Mouse (Mus musculus): ENCODE results near the gene Tatdn3. TPM values are rescaled to one million over a fixed set of nuclear protein-coding genes. Genes with fewer than 3 reads are reported as not detected.

The Tatdn3 gene
- total RNA-seq, 2 experiments from 2014 or later = 14.4 to 15.2 TPM

- no peak for TF ChIP-seq CTCF (IDR thresholded peaks at IDR 0.05)
- intact Hi-C loops (cut with DNase I) = loop anchor here (10.0 kb wide), 1 partner anchor 181 kb away; no protein-coding TSS in a partner anchor
Observed at GRCm38 (mm10) chr1:191093578-191093977, 30.8 kb upstream of the Tatdn3 start.

GRCm38 (mm10) chr1:191092050-191092449 is 29.3 kb upstream of the Tatdn3 start:
- TF ChIP-seq CTCF (IDR thresholded peaks at IDR 0.05) = no peak
- Histone ChIP-seq H3K4me3 (no peak overlapping the region), H3K27ac (no peak overlapping the region)
- DNase-seq = no peak
- intact Hi-C loops (cut with DNase I) = loop anchor here (10.0 kb wide), 1 partner anchor 183 kb away; no protein-coding TSS in a partner anchor

More at GRCm38 (mm10) chr1:191093578-191093977, 30.8 kb upstream of the Tatdn3 start:
- DNase-seq = no peak
- Histone ChIP-seq H3K4me3 (no peak overlapping the region), H3K27ac (no peak overlapping the region)

GRCm38 (mm10) chr1:191089355-191089754 is 26.6 kb upstream of the Tatdn3 start:
- H3K4me3 ChIP-seq = no peak overlapping the region
- no peak overlapping the region for H3K27ac ChIP-seq
- intact Hi-C loops (cut with DNase I) = no loop called here
- DNase-seq = no peak
- no peak for TF ChIP-seq CTCF (IDR thresholded peaks at IDR 0.05)

- Histone ChIP-seq H3K4me3 (no peak overlapping the region), H3K27ac (peak overlapping the region; percentile 17; the same call in 1 of the 2 replicates)
- no peak for DNase-seq
- TF ChIP-seq CTCF (IDR thresholded peaks at IDR 0.05) = no peak
- intact Hi-C loops (cut with DNase I) = no loop called here
Observed at GRCm38 (mm10) chr1:191087955-191088354, 25.2 kb upstream of the Tatdn3 start.

DNA sequence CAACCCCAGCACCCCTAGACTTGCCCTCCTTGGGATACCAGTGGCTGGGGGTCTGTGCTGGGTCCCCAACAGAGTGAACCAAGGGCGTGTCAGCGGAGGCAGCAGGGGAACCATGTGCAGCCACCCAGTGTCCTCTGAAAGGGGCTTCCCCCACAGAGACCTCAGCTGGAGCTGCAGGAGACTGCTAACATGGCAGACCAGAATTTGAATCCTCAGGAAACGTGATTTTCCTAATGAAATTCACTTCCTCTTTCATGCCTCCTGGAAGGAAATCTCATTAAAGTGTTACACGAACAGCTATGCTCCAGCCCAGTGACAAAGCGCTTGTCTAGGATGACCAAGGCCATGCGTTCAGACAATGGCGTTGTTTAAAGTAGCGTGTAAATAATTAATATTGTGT is 24.2 kb upstream of the Tatdn3 start:
- H3K4me3 ChIP-seq = no peak overlapping the region
- no peak for TF ChIP-seq CTCF (IDR thresholded peaks at IDR 0.05)
- intact Hi-C loops (cut with DNase I) = no loop called here

GRCm38 (mm10) chr1:191086304-191086878 is 23.7 kb upstream of the Tatdn3 start:
- Histone ChIP-seq H3K4me3 (no peak overlapping the region), H3K27ac (no peak overlapping the region)
- no peak for DNase-seq
- no peak; the same call in 1 of the 2 replicates for TF ChIP-seq CTCF (IDR thresholded peaks at IDR 0.05)
- intact Hi-C loops (cut with DNase I) = no loop called here

More for the DNA sequence above, 24.2 kb upstream of the Tatdn3 start:
- no peak for DNase-seq
- H3K27ac ChIP-seq = no peak overlapping the region

GRCm38 (mm10) chr1:191085597-191085996 is 22.9 kb upstream of the Tatdn3 start:
- no peak overlapping the region for H3K4me3 ChIP-seq
- H3K27ac ChIP-seq = no peak overlapping the region
- peak; percentile 32 for DNase-seq
- no peak for TF ChIP-seq CTCF (IDR thresholded peaks at IDR 0.05)
- intact Hi-C loops (cut with DNase I) = no loop called here

GRCm38 (mm10) chr1:191084951-191085559 is 22.3 kb upstream of the Tatdn3 start:
- peak; percentile 51 for DNase-seq
- peak; percentile 68 for TF ChIP-seq CTCF (IDR thresholded peaks at IDR 0.05)
- Histone ChIP-seq H3K4me3 (no peak overlapping the region), H3K27ac (no peak overlapping the region)
- intact Hi-C loops (cut with DNase I) = no loop called here

DNA sequence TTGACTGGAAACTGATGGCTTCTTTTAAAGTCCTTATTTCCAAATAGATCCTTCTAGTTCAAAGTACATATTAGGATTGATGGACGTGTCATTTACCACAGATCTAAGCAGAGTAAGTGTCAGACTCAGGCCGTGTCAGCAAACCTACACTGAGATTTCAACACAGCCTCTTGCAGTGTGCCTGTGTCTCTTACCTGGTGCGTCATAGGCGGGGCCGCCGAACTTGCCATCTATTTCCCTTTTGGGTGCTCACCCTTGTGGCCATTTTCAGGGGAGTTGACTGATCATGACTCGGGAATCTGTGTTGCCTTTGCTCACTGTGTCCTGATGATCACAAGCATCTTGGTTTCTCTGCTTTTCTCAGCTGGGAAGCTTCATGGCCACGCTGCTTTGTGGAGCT is 20.5 kb upstream of the Tatdn3 start:
- no peak overlapping the region for H3K27ac ChIP-seq
- TF ChIP-seq CTCF (IDR thresholded peaks at IDR 0.05) = no peak
- intact Hi-C loops (cut with DNase I) = no loop called here
- no peak for DNase-seq
- H3K4me3 ChIP-seq = no peak overlapping the region

- Histone ChIP-seq H3K27ac (peak overlapping the region; percentile 79), H3K4me3 (peak overlapping the region; percentile 57)
- TF ChIP-seq CTCF (IDR thresholded peaks at IDR 0.05) = peak; percentile 88
- intact Hi-C loops (cut with DNase I) = loop anchor here (1.0 kb wide), 1 partner anchor 131 kb away; no protein-coding TSS in a partner anchor
- DNase-seq = peak; percentile 61
Observed at GRCm38 (mm10) chr1:191075199-191075883, 12.6 kb upstream of the Tatdn3 start.

GRCm38 (mm10) chr1:191073486-191073885 is 10.8 kb upstream of the Tatdn3 start:
- Histone ChIP-seq H3K27ac (no peak overlapping the region), H3K4me3 (no peak overlapping the region)
- intact Hi-C loops (cut with DNase I) = no loop called here
- no peak for DNase-seq
- TF ChIP-seq CTCF (IDR thresholded peaks at IDR 0.05) = no peak

GRCm38 (mm10) chr1:191073001-191073400 is 10.3 kb upstream of the Tatdn3 start:
- TF ChIP-seq CTCF (IDR thresholded peaks at IDR 0.05) = no peak
- intact Hi-C loops (cut with DNase I) = no loop called here
- peak; percentile 36 for DNase-seq
- H3K4me3 ChIP-seq = no peak overlapping the region
- 0 out of 2 replicates have a peak overlapping the region, but pooled peaks have one; percentile 28 for H3K27ac ChIP-seq

DNA sequence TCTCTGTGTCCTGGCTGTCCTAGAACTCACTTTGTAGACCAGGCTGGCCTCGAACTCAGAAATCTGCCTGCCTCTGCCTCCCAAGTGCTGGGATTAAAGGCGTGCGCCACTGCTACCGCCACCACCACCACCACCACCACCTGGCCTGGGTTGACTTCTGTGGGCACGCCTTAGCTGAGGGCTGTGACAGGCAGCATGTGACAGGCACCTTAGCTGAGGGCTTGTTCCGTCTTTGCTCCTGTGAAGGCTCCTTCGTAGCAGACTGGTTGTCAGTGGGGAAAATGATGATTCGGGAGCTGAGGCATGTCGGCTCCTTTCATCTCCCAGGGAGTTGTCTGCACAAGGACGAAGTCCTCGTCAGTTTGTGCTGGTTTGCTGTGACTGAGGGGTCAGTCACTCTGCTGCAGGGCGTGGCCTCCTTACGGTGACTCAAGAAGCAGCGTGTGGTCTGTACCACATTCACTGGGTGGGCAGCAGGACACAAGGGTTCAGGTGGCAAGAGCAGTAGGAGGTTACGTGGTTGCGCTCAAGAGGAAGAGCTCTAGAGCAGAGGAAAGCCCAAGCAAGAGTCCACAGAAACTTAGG is 9.7 kb upstream of the Tatdn3 start:
- intact Hi-C loops (cut with DNase I) = no loop called here
- no peak for DNase-seq
- TF ChIP-seq CTCF (IDR thresholded peaks at IDR 0.05) = no peak
- H3K27ac ChIP-seq = peak overlapping the region; percentile 28; the same call in 1 of the 2 replicates
- H3K4me3 ChIP-seq = no peak overlapping the region
